Mouse (Mus musculus) heart, embryonic 16.5 days (tissue): ENCODE data around the gene Camta1. TPM values are rescaled to one million over a fixed set of nuclear protein-coding genes. Genes with fewer than 3 reads are reported as not detected.

Source experiments
- ATAC-seq: fragments of 200-750 bp; cut with Nextera tagmentation; replicated peaks from 2 replicates; pipeline ENCODE4 v1.8.0; 2017; ENCODE audit warnings: moderate number of reproducible peaks; ENCODE audit not compliant: insufficient read depth, low FRiP score; ENCODE audit errors: extremely low read depth
- H3K27ac ChIP-seq: fragments of 300-500 bp; sonication (generic); 2 replicates; pipeline ENCODE4 v1.5.1; 2014; ENCODE audit warnings: mild to moderate bottlenecking, low read length, control low read depth, moderate library complexity
- H3K27me3 ChIP-seq: fragments of 300-500 bp; sonication (generic); 2 replicates; pipeline ENCODE4 v1.6.1; 2014; ENCODE audit warnings: low read length, mixed read lengths; ENCODE audit not compliant: control insufficient read depth, insufficient read depth
- H3K36me3 ChIP-seq: fragments of 300-500 bp; sonication (generic); 2 replicates; pipeline ENCODE4 v1.6.1; 2014; ENCODE audit not compliant: control insufficient read depth, insufficient read depth
- H3K4me1 ChIP-seq: fragments of 300-500 bp; sonication (generic); 2 replicates; pipeline ENCODE4 v1.6.1; 2014; ENCODE audit warnings: low read length, mixed read lengths; ENCODE audit not compliant: control insufficient read depth, insufficient read depth
- H3K4me2 ChIP-seq: fragments of 300-500 bp; sonication (generic); 2 replicates; pipeline ENCODE4 v1.6.1; 2014; ENCODE audit warnings: low read depth, mild to moderate bottlenecking, control low read depth, low read length
- H3K4me3 ChIP-seq: fragments of 300-500 bp; sonication (generic); 2 replicates; pipeline ENCODE4 v1.5.1; 2014; ENCODE audit warnings: mild to moderate bottlenecking, control low read depth, low read length
- H3K9ac ChIP-seq: fragments of 300-500 bp; sonication (generic); 2 replicates; pipeline ENCODE4 v1.6.1; 2014; ENCODE audit warnings: low read length, control low read depth
- H3K9me3 ChIP-seq: fragments of 300-500 bp; sonication (generic); replicated peaks from 2 replicates; pipeline ENCODE4 v1.6.1; 2016; ENCODE audit warnings: low read length; ENCODE audit not compliant: control insufficient read depth
- WGBS: fragments of 180-500 bp; shearing (Covaris S2); extraction: QIAGEN DNeasy Blood & Tissue Kit; methylation state at CpG from one replicate; pipeline ENCODE4 v1.1.7; 2014; 5-methylcytosine and 5-hydroxymethylcytosine counted together
- polyA plus RNA-seq: library from polyadenylated mRNA; unstranded; fragments of >200 nt; fragmentation: Nextera tagmentation; extraction: Ambion mirVana; gene quantifications from 2 replicates; pipeline ENCODE4 v1.2.1, GENCODE M21; 2015

Gene Camta1
- polyA plus RNA-seq, 1 experiment from 2014 or later: 141 TPM

DNA sequence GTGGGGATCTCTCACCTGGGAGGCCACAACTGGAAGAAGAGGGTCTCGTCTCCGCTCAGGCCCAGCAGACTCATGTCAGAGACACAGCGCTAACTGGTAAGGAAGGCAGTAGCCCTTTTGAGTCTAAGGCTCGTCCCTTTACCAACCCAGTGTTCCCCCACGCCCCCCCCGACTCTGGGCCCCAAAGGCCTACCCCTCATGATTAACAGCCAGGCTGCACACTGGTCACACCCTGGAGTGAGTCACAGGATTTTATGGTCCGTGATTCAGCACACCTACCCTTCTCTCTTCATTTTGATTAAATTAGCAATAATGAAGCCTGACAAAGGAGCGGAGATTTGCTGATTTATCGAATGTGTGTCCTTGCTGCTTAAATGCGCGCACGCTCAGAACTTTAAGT, 515.0 kb downstream of the Camta1 start:
- Histone ChIP-seq H3K36me3 (no peaks in the 10 kb centered on the region), H3K4me2 (no peak overlapping the region), H3K9ac (no peak overlapping the region), H3K9me3 (peaks cover 3% of the 10 kb centered on the region; the same call in 1 of the 2 replicates), H3K4me3 (no peak overlapping the region), H3K27ac (no peak overlapping the region), H3K4me1 (no peaks in the 10 kb centered on the region), H3K27me3 (no peaks in the 10 kb centered on the region)
- ATAC-seq: no peak
- 87% methylated on average over 12 of the region's 12 CpGs for WGBS

DNA sequence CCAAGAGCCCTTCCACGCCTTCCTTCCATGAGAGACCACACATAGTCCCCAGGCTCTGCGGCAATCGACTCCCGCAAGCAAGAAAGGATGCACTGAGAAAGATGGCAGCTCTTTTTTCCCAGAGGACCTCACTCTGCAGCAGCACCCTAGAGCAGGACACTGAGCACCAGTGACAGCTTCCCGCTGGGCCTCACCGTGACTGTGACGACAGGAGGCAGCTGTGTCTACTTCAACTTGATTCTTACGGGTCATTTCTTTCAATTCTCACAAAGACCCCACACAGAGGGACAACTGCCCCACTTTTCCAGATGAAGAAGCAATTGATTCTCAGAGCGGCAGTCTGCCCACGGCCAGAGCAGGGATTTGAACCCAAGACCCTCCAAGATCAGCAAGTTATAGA, 516.9 kb downstream of the Camta1 start:
- H3K9ac ChIP-seq: no peak overlapping the region
- no peak overlapping the region for H3K4me3 ChIP-seq
- H3K4me1 ChIP-seq: no peaks in the 10 kb centered on the region
- no peak overlapping the region for H3K4me2 ChIP-seq
- H3K27me3 ChIP-seq: no peaks in the 10 kb centered on the region
- no peak for ATAC-seq
- peaks cover 3% of the 10 kb centered on the region; the same call in 1 of the 2 replicates for H3K9me3 ChIP-seq
- WGBS: 72% methylated on average over 10 of the region's 10 CpGs
- H3K36me3 ChIP-seq: no peaks in the 10 kb centered on the region
- no peak overlapping the region for H3K27ac ChIP-seq

DNA sequence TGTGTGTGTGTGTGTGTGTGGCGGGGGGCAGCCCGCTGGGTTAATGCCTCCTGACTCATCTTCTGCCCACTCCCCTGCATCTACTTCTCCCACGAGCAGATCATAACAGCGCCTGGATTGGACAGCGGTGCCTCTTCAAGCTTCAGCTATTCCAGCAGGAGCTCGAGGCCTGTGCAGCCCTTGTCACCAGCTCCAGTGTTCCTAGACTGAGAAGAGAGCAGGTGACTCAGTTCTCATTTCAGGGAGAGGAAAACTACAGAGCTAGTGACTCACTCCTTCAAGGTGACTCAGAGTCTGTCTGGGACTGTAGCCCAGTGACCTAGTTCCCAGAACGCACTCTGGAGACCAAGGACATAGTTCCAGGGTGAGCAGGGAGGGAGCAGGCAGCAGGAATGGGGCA, 522.3 kb downstream of the Camta1 start:
- 56% methylated on average over 7 of the region's 7 CpGs for WGBS
- Histone ChIP-seq H3K27ac (no peak overlapping the region), H3K4me2 (no peak overlapping the region), H3K36me3 (no peaks in the 10 kb centered on the region), H3K9me3 (0 out of 2 replicates have a peak, but pooled peaks cover 3% of the 10 kb centered on the region), H3K9ac (no peak overlapping the region), H3K4me1 (no peaks in the 10 kb centered on the region), H3K4me3 (no peak overlapping the region), H3K27me3 (no peaks in the 10 kb centered on the region)
- ATAC-seq: no peak

DNA sequence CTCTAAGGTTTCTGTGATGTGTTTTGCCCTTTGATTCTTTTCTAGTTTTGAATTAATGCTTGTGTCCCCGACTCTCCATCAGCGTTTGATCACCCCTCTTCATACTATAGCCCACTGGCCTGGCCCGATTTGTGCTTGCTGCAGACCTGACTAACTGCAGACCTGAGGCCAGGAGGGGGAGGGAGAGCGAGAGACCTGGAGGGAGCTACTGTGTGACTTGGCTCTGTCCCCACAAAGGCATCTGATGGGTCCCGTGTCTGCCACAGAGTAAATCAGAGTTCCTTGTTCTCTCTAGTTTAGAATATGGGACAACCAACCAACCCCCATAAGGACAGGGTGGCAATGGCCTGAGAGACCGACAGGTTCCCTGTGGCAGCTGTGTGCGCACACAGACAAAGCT, 522.7 kb downstream of the Camta1 start:
- ATAC-seq: no peak
- H3K27me3 ChIP-seq: no peaks in the 10 kb centered on the region
- H3K9ac ChIP-seq: no peak overlapping the region
- 0 out of 2 replicates have a peak, but pooled peaks cover 3% of the 10 kb centered on the region for H3K9me3 ChIP-seq
- no peaks in the 10 kb centered on the region for H3K4me1 ChIP-seq
- no peaks in the 10 kb centered on the region for H3K36me3 ChIP-seq
- H3K4me3 ChIP-seq: no peak overlapping the region
- H3K27ac ChIP-seq: no peak overlapping the region
- 80% methylated on average over 7 of the region's 7 CpGs for WGBS
- H3K4me2 ChIP-seq: no peak overlapping the region

DNA sequence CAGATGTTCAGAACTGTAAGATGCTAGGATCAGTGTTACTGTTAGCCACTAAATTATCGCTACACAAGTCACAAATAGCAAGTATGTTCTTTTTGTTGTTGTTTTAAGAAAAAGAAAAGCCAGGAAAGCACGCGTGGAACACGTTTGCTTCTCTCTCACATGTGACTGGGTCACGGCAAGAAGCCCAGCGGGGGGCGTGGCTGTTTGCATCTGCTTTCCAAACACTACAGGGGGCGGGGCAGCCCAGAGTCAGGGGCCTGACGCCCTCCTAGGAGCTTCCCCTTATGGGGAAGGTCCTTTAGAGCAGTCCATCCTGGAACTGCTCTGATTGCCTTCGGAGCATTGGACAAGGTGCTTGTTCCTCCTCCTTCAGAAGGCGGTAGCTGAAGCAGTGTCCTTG, 524.1 kb downstream of the Camta1 start:
- no peak overlapping the region for H3K27ac ChIP-seq
- H3K4me3 ChIP-seq: no peak overlapping the region
- 23% methylated on average over 11 of the region's 11 CpGs for WGBS
- H3K36me3 ChIP-seq: no peaks in the 10 kb centered on the region
- no peak overlapping the region for H3K9ac ChIP-seq
- no peak overlapping the region for H3K4me2 ChIP-seq
- H3K4me1 ChIP-seq: no peaks in the 10 kb centered on the region
- no peaks in the 10 kb centered on the region for H3K27me3 ChIP-seq
- ATAC-seq: no peak
- no peaks in the 10 kb centered on the region for H3K9me3 ChIP-seq

DNA sequence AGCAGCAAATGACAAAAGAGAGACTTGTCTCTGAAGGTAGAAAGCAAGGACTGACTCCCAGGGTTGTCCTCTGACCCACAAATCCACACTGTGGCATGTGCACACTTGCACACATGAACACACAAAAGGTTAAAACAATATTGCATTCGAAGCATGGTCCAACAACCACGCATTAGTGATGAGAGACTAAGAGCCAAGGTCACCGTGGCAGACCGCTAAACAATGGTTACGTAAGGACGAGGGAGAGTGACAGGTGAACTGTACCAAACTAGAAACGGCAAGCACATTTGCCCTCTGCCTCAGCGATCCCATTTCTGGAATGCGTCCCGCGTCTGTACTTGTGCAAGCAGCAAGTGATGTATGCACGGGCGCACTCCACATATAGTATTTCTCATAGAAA, 525.3 kb downstream of the Camta1 start:
- Histone ChIP-seq H3K4me3 (no peak overlapping the region), H3K27me3 (no peaks in the 10 kb centered on the region), H3K9me3 (no peaks in the 10 kb centered on the region), H3K27ac (no peak overlapping the region), H3K4me2 (no peak overlapping the region), H3K36me3 (no peaks in the 10 kb centered on the region), H3K9ac (no peak overlapping the region), H3K4me1 (no peaks in the 10 kb centered on the region)
- ATAC-seq: no peak
- WGBS: 79% methylated on average over 13 of the region's 13 CpGs

DNA sequence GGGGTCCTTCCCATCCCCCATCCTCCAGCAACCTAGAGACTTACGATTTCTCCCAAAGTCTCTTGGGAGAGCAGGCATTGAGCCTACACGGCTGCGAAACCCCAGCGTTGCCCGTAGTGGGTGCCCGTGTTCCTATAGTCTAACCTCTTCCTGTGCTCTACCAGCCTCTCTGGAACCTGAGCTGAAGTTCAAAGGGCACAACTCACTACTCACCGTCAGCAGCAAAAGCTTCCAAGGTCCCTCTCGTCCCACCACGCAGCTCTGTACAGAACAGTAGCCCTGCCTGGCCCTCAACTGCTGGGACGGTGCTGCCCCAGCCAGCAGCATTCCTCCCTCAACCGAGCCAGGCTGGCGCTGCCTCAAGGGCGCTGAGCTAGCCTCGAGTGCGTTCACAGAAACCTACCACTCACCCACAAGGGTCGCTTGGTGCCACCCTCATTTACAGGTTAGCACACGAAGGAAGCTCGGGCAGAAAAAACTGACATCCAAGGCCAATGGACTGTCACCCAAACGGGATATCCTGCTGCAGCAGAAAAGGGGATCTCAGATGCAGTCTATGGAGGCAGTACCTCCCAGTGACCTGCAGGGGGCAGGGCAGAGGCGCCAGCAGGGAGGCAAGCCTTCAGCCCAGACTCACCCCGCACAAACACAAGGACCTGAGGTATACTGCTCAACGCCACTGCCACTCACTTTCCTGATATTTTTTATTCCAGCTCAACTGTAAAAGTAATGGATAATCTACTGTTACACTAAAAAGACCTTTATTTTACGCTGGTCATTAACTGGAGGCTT, 526.5 kb downstream of the Camta1 start:
- Histone ChIP-seq H3K9ac (no peak overlapping the region), H3K4me2 (no peak overlapping the region), H3K4me3 (no peak overlapping the region), H3K27me3 (no peaks in the 10 kb centered on the region), H3K9me3 (no peaks in the 10 kb centered on the region), H3K27ac (no peak overlapping the region), H3K4me1 (no peaks in the 10 kb centered on the region), H3K36me3 (no peaks in the 10 kb centered on the region)
- 41% methylated on average over 23 of the region's 23 CpGs for WGBS
- ATAC-seq: no peak

DNA sequence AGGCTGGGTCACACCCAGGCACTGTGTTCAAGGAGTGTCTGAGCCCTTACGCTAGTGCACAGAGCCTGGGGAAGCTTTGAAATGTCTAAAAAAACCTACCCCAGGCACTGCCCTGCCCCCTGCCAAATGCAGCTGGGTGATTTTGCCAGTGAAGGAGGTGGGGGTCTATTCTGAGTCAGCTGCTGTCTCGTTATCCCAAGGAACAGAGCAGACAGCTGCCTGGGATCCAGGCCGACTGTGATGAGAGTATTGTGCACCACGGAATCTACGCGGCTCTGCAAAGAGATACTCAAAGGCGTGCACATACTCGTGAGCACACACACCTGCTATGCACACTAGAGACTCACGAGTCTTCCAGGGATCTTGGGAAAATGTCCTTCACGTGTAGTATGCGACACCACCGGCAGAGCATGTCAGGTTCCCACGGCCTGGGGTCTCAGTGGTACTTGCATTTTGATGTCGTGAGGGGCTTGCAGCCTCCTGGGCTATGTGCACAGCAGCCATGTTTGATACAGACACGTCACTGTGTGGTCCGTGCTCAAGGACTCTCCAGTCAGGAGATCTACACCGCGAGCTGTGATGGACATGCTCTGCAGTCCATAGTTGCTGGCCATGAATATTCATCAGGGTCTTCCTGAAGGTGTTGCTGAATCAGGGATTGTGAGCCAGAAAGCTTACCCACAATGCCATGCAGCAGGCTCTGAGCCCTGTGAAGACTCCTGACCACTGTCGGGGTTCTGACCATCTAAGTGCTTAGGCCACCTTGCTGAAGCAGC, 529.4 kb downstream of the Camta1 start:
- H3K9ac ChIP-seq: no peak overlapping the region
- 81% methylated on average over 19 of the region's 19 CpGs for WGBS
- ATAC-seq: no peak

DNA sequence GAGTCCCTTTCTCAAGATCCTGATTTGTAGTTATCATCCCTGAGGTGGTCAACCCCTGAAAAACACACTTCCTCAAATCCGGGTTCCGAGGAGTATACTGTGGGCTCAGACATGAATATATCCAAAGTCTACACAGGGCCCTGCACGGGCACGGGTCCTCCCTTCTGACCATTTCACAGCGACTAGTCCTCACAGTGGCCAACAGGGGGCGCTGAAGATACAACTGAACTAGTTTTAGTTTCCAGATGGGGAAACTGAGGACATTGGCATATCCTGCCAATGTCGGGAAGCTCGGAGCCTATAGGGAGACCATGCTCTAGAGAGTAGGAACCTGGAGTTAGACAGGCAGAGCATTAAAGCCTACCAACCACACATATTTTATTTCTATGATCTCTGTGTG, 530.7 kb downstream of the Camta1 start:
- Histone ChIP-seq H3K4me2 (no peak overlapping the region), H3K4me3 (no peak overlapping the region), H3K27ac (no peak overlapping the region), H3K27me3 (no peaks in the 10 kb centered on the region), H3K4me1 (no peaks in the 10 kb centered on the region), H3K9ac (no peak overlapping the region), H3K9me3 (no peaks in the 10 kb centered on the region), H3K36me3 (no peaks in the 10 kb centered on the region)
- no peak for ATAC-seq
- WGBS: 64% methylated on average over 8 of the region's 8 CpGs

More for the DNA sequence above, 529.4 kb downstream of the Camta1 start:
- Histone ChIP-seq H3K4me1 (no peaks in the 10 kb centered on the region), H3K36me3 (no peaks in the 10 kb centered on the region), H3K4me3 (no peak overlapping the region), H3K9me3 (no peaks in the 10 kb centered on the region), H3K4me2 (no peak overlapping the region), H3K27ac (no peak overlapping the region), H3K27me3 (no peaks in the 10 kb centered on the region)
